Mouse (Mus musculus) midbrain, embryonic 11.5 days (tissue): Measurements from ENCODE around the gene Pnpla5. TPM values are rescaled to one million over a fixed set of nuclear protein-coding genes. Genes with fewer than 3 reads are reported as not detected.
"Not testable (repeated sequence)": the region's sequence is repeated elsewhere in the genome, so short reads cannot be mapped to it uniquely, and the experiment has no call there.

Source experiments
- ATAC-seq: fragments of 200-750 bp; cut with Nextera tagmentation; 2 replicates; pipeline ENCODE4 v1.8.0; 2017; ENCODE audit warnings: moderate TSS enrichment, moderate library complexity; ENCODE audit not compliant: low FRiP score
- DNase-seq: peaks from one replicate; pipeline ENCODE4 v3.0.0; 2015; ENCODE audit warnings: low spot score; ENCODE audit errors: missing footprints
- H3K27ac ChIP-seq: fragments of 300-500 bp; sonication (generic); 2 replicates; pipeline ENCODE4 v1.5.1; 2014; ENCODE audit warnings: low read depth, low read length
- H3K27me3 ChIP-seq: fragments of 300-500 bp; sonication (generic); 2 replicates; pipeline ENCODE4 v1.6.1; 2014; ENCODE audit warnings: mild to moderate bottlenecking, low read length, moderate library complexity, mixed read lengths; ENCODE audit not compliant: control insufficient read depth, insufficient read depth
- H3K36me3 ChIP-seq: fragments of 300-500 bp; sonication (generic); 2 replicates; pipeline ENCODE4 v1.6.1; 2014; ENCODE audit warnings: mild to moderate bottlenecking, low read length, moderate library complexity, mixed read lengths; ENCODE audit not compliant: control insufficient read depth, insufficient read depth
- H3K4me1 ChIP-seq: fragments of 300-500 bp; sonication (generic); 2 replicates; pipeline ENCODE4 v1.6.1; 2014; ENCODE audit warnings: low read length; ENCODE audit not compliant: control insufficient read depth, insufficient read depth
- H3K4me2 ChIP-seq: fragments of 300-500 bp; sonication (generic); 2 replicates; pipeline ENCODE4 v1.6.1; 2014; ENCODE audit warnings: mild to moderate bottlenecking, moderate library complexity
- H3K4me3 ChIP-seq: fragments of 300-500 bp; sonication (generic); 2 replicates; pipeline ENCODE4 v1.5.1; 2014; ENCODE audit warnings: low read depth, low read length
- H3K9ac ChIP-seq: fragments of 300-500 bp; sonication (generic); 2 replicates; pipeline ENCODE4 v1.6.1; 2014; ENCODE audit warnings: low read length
- H3K9me3 ChIP-seq: fragments of 300-500 bp; sonication (generic); 2 replicates; pipeline ENCODE4 v1.6.1; 2016; ENCODE audit warnings: low read length; ENCODE audit not compliant: control insufficient read depth
- WGBS: fragments of 180-500 bp; shearing (Covaris S2); extraction: QIAGEN DNeasy Blood & Tissue Kit; methylation state at CpG from one replicate; pipeline ENCODE4 v1.1.7; 2014; 5-methylcytosine and 5-hydroxymethylcytosine counted together
- polyA plus RNA-seq: library from polyadenylated mRNA; unstranded; fragments of >200 nt; fragmentation: Nextera tagmentation; extraction: Ambion mirVana; gene quantifications from 2 replicates; pipeline ENCODE4 v1.2.1, GENCODE M21; 2014

Gene Pnpla5
- polyA plus RNA-seq, 1 experiment from 2014 or later, result 0.05 TPM

DNA sequence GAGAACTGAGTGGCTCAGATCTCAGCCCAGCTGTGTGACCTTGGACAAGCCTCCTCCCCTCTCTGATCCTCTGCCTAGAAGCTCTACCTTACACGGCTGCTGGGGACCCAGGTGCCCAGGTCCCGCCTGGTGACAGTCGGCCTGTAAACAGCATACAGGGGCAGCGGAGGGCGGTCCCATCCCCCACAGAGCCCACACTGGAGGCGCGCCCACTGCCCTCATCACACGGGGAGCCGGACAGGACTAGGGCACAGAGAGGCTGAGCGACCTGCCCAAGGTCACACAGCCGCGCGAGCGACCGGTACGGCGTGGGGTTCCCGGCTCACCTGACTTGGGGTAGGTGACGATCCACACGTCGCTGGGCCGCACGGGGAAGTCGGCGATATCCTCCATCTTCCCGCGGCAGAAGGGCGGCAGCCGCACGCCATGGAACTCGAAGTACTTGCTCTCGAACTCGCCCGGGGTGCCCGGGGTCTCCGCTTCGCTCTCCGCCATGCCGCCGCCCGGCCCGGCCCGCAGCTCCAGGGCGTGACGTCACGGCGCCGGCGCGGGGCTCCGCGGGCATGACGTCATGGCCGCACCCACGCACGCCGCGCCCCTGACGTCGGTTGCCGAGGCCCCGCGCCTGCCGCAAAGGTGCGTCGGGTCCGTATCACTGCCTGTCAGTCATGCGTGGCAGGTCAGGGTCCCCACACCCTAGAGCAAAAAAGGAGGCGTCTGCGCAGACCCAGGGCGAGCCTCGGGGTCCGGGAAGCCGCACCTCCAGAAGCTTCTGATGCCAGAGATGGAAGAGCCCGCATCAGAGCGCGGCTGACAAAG is 17.7 kb downstream of the Pnpla5 start, which contains the start of gene Sult4a1:
Gene Sult4a1, minus strand, starts transcription at position 650 of the 819 bp plus-strand sequence.
- H3K4me3 ChIP-seq, result peak within 1 kb of the TSS; percentile 57
- no peaks in the 10 kb centered on the region for H3K9me3 ChIP-seq
- no peak within 1 kb of the TSS for H3K27ac ChIP-seq
- peak within 1 kb of the TSS; percentile 55 for H3K9ac ChIP-seq
- under 1% methylated on average over 76 of the region's 77 CpGs for WGBS
- ATAC-seq (peak; percentile 47; the same call in 1 of the 2 replicates), DNase-seq (peak; percentile 94)
- H3K4me2 ChIP-seq, result peak within 1 kb of the TSS; percentile 80
- peaks cover 22% of the 10 kb centered on the region for H3K27me3 ChIP-seq
- no peaks in the 10 kb centered on the region for H3K36me3 ChIP-seq
- H3K4me1 ChIP-seq, result peaks cover 9% of the 10 kb centered on the region

DNA sequence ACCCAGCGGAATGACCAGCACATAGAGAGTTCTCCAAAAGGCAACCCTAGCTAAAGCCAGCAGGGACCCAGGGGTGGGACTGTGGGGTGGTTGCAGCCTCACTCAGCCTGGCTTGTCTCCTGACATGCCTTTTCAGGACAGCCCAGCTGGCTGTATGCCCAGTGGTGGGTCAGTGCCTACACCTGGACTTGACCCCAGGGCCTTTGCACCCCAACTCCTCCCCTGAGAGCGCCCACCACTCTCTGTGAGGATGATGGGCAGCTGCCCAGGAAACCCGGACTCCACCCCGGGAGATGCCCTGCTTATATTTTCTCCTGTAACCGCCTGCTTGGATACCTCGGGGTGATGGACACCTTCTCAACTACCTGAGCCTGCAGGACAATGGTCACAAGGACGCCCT is 18.3 kb downstream of the Pnpla5 start:
- ATAC-seq (no peak), DNase-seq (no peak)
- H3K27ac ChIP-seq, result no peak overlapping the region
- WGBS, result 80% methylated on average over 7 of the region's 7 CpGs
- no peaks in the 10 kb centered on the region for H3K36me3 ChIP-seq
- peaks cover 22% of the 10 kb centered on the region for H3K27me3 ChIP-seq
- peaks cover 9% of the 10 kb centered on the region for H3K4me1 ChIP-seq
- H3K9me3 ChIP-seq, result no peaks in the 10 kb centered on the region
- no peak overlapping the region for H3K9ac ChIP-seq
- peak overlapping the region; percentile 57 for H3K4me3 ChIP-seq
- peak overlapping the region; percentile 80 for H3K4me2 ChIP-seq

DNA sequence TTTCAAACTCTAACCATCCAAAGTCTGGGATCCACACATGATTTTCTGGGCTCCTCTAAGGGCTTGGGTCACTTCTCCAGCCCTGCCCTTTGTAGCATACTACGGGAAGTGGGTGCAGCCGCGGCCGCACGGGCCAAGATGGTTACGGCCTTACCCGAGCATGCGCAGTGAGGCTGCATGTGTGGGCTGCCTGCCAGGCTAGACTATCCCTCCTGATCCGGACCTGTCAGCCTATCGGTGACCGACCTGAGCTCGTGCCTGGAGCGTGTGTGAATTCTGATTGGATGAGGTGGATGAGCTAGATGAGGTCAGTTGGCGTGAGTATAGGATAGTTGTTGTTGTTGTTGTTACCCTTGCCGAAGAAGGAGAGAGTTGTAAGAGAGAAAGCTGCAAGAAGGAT is 25.4 kb downstream of the Pnpla5 start:
- not testable (repeated sequence) for H3K36me3 ChIP-seq, H3K9me3 ChIP-seq, H3K27ac ChIP-seq, H3K4me3 ChIP-seq, H3K9ac ChIP-seq, H3K4me2 ChIP-seq, H3K27me3 ChIP-seq, H3K4me1 ChIP-seq, ATAC-seq
- peak; percentile 23 for DNase-seq
- WGBS, result 83% methylated on average over 15 of the region's 15 CpGs

DNA sequence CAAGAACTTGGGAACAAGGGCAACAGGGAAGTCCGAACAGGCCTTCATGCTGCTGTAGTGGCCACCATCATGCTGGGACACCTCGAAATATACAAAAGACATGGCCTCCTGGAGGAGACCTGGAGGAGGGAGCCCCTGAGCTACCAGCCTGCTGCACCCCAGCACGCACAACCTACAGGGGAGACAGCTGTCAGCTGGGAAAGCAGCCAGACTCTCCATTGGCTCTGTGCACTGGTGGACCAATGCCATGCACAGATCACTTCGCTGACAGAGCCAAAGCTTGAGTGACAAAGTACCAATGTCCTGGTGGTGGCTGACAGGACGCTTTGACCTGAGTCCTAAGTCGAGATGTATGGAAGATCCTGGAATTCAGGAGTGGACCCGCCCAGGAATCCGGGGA is 26.9 kb downstream of the Pnpla5 start:
- H3K4me2 ChIP-seq, result no peak overlapping the region
- DNase-seq (no peak), ATAC-seq (no peak)
- no peak overlapping the region for H3K27ac ChIP-seq
- H3K4me1 ChIP-seq, result no peaks in the 10 kb centered on the region
- H3K4me3 ChIP-seq, result no peak overlapping the region
- no peak overlapping the region for H3K9ac ChIP-seq
- H3K9me3 ChIP-seq, result no peaks in the 10 kb centered on the region
- no peaks in the 10 kb centered on the region for H3K36me3 ChIP-seq
- H3K27me3 ChIP-seq, result no peaks in the 10 kb centered on the region
- 91% methylated on average over 8 of the region's 8 CpGs for WGBS

DNA sequence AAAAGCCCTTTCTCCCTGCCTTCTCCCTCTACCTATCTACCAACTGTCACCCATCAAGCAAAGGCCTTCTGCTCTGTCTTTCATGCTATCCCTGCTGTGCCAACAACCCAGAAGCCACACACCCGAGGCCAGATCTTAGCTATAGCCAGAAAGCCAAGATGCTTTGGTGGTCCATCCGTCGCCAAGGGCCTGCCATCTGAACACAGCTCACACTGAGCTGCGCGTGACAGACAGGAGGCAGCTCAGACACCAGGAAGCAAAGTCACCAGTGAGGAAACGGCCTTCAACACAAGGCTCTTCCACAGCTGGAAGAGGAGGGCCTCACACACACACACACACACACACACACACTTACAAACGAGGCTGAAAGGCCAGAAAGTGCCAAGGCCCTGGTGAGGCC is 28.1 kb downstream of the Pnpla5 start:
- H3K27ac ChIP-seq, result no peak overlapping the region
- 85% methylated on average over 7 of the region's 7 CpGs for WGBS
- H3K4me3 ChIP-seq, result no peak overlapping the region
- ATAC-seq (no peak), DNase-seq (no peak)
- H3K9me3 ChIP-seq, result no peaks in the 10 kb centered on the region
- H3K36me3 ChIP-seq, result no peaks in the 10 kb centered on the region
- H3K9ac ChIP-seq, result no peak overlapping the region
- H3K4me2 ChIP-seq, result no peak overlapping the region
- H3K4me1 ChIP-seq, result no peaks in the 10 kb centered on the region
- H3K27me3 ChIP-seq, result no peaks in the 10 kb centered on the region

DNA sequence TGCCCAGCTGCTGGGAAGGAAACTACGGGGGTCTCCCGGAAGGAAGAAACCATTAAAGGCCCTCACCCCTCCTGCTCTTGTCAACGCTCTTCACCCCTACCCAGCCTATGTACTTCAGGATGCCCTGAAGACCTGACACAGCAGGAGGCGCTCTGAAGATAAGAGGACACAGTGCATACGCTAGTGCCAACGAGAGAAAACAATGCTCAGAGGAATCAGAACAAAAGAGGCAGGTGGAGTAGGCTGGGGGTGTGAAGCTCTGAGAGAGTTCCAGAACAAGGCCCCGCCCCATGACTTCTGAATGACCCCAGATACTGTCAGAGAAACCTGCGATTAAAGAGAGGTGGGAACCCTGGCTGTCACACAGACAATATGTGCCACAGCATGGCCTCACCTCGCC is 36.2 kb downstream of the Pnpla5 start:
- DNase-seq (peak; percentile 66), ATAC-seq (no peak)
- 66% methylated on average over 9 of the region's 9 CpGs for WGBS
- no peak overlapping the region for H3K9ac ChIP-seq
- no peak overlapping the region for H3K4me3 ChIP-seq
- H3K9me3 ChIP-seq, result no peaks in the 10 kb centered on the region
- no peak overlapping the region for H3K27ac ChIP-seq
- H3K27me3 ChIP-seq, result no peaks in the 10 kb centered on the region
- no peaks in the 10 kb centered on the region for H3K4me1 ChIP-seq
- no peaks in the 10 kb centered on the region for H3K36me3 ChIP-seq
- H3K4me2 ChIP-seq, result no peak overlapping the region

DNA sequence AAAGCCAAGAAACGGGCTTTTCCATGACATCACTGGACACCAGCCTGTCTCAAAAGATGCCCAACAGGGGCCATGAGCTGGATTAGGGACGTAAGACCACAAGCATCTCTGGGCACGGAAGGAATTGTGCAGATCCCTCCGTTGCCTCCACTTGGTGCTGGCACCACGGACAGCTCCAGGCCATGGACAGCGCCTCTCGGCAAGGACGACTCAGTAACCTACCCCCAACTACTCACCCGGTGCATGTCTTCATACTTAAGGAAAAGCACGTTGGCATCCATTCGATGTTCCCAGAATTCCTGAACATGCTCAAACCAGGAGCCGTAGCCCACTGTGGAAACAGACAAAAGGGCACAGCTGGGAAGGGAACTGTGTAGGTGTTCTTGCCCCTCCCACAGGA is 36.6 kb downstream of the Pnpla5 start:
- 48% methylated on average over 12 of the region's 12 CpGs for WGBS

DNA sequence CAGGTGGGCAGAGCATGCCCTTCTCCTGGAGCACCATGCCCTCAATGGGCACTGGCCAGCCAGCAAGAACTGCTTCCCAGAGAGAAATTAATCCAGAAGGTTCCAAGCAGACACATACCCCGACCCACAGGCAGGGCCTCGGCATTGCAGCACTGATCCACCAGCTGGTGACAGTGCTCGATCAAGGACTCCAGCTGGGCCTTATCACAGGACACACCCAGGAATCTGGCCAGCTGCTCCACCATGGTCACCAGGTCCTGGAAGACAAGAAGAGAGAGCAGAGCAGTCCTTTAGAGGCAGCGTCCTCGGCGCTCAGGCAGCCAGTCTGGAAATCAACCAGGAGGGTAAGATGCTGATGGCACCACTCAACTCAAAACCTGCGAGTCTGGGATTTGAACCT is 42.9 kb downstream of the Pnpla5 start:
- Histone ChIP-seq H3K9me3 (no peaks in the 10 kb centered on the region), H3K4me2 (no peak overlapping the region), H3K4me1 (no peaks in the 10 kb centered on the region; the same call in 1 of the 2 replicates), H3K27me3 (no peaks in the 10 kb centered on the region), H3K27ac (no peak overlapping the region), H3K4me3 (no peak overlapping the region), H3K36me3 (no peaks in the 10 kb centered on the region), H3K9ac (no peak overlapping the region)
- ATAC-seq (no peak), DNase-seq (no peak)
- 87% methylated on average over 7 of the region's 7 CpGs for WGBS

More for the DNA sequence above, 36.6 kb downstream of the Pnpla5 start:
- no peak overlapping the region for H3K4me3 ChIP-seq
- H3K9me3 ChIP-seq, result no peaks in the 10 kb centered on the region
- H3K36me3 ChIP-seq, result no peaks in the 10 kb centered on the region
- DNase-seq, result peak; percentile 77
- no peak overlapping the region for H3K27ac ChIP-seq
- no peaks in the 10 kb centered on the region for H3K4me1 ChIP-seq
- H3K9ac ChIP-seq, result no peak overlapping the region
- H3K27me3 ChIP-seq, result no peaks in the 10 kb centered on the region
- ATAC-seq, result no peak
- H3K4me2 ChIP-seq, result no peak overlapping the region

DNA sequence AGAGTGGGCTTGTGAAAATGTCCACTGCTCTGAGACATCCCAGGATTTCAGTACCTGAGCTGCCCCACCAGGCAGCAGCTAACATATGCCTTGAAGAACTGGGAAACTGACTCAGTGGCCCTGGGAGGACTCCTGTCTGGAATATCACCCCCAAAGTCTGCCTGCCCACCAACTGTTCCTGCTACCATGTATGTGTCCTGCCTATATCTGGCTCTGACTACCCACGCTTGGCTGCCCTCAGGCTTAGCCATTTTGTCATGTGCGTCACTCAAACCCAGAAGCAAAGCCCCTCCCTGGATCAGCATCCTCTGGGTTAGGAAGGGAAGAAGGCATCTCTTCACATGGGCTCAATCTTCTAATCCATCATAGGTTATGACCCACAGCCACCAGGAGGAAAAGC is 43.5 kb downstream of the Pnpla5 start:
- Histone ChIP-seq H3K4me2 (no peak overlapping the region), H3K4me1 (no peaks in the 10 kb centered on the region; the same call in none of the 2 replicates), H3K36me3 (no peaks in the 10 kb centered on the region), H3K9me3 (no peaks in the 10 kb centered on the region), H3K27ac (no peak overlapping the region), H3K9ac (no peak overlapping the region), H3K4me3 (no peak overlapping the region), H3K27me3 (no peaks in the 10 kb centered on the region)
- ATAC-seq (no peak), DNase-seq (no peak)
- 88% methylated on average over 2 of the region's 2 CpGs for WGBS
